Mouse (Mus musculus) thymus, adult 2 months (tissue): ENCODE results near the gene Pitpnm3. TPM values are rescaled to one million over a fixed set of nuclear protein-coding genes. Genes with fewer than 3 reads are reported as not detected.

Experiments
- DNase-seq: peaks from one replicate; pipeline ENCODE4 v3.0.0; 2021
- H3K27ac ChIP-seq: fragments of 200-500 bp; 2 replicates; pipeline ENCODE4 v1.5.1; 2012; ENCODE audit warnings: low read length, control low read depth; ENCODE audit not compliant: control insufficient read depth, insufficient read depth
- H3K27me3 ChIP-seq: fragments of 200-500 bp; 2 replicates; pipeline ENCODE4 v1.6.1; 2012; ENCODE audit warnings: mild to moderate bottlenecking, low read length, moderate library complexity, mixed read lengths; ENCODE audit not compliant: control insufficient read depth, insufficient read depth
- H3K36me3 ChIP-seq: fragments of 200-500 bp; 2 replicates; pipeline ENCODE4 v1.6.1; 2012; ENCODE audit warnings: mild to moderate bottlenecking, low read length, moderate library complexity; ENCODE audit not compliant: control insufficient read depth, insufficient read depth
- H3K4me1 ChIP-seq: fragments of 200-500 bp; replicated peaks from 2 replicates; pipeline ENCODE4 v1.6.1; 2012; ENCODE audit warnings: low read length; ENCODE audit not compliant: control insufficient read depth, insufficient read depth
- H3K4me3 ChIP-seq: fragments of 200-500 bp; 2 replicates; pipeline ENCODE4 v1.5.1; 2012; ENCODE audit warnings: mild to moderate bottlenecking, low read length, control low read depth, moderate library complexity; ENCODE audit not compliant: control insufficient read depth, insufficient read depth
- CTCF ChIP-seq: fragments of 200-500 bp; IDR thresholded peaks from 2 replicates; pipeline ENCODE4 v1.5.1; 2012; ENCODE audit warnings: mild to moderate bottlenecking, control low read depth, low read length, moderate library complexity, borderline replicate concordance; ENCODE audit not compliant: control insufficient read depth, poor library complexity, insufficient read depth; ENCODE audit errors: extremely low read depth
- POLR2A ChIP-seq: fragments of 200-500 bp; IDR thresholded peaks from 2 replicates; pipeline ENCODE4 v1.6.1; 2012; ENCODE audit warnings: mild to moderate bottlenecking, low read length, control low read depth, moderate library complexity; ENCODE audit not compliant: control insufficient read depth, poor library complexity, insufficient read depth; ENCODE audit errors: extremely low read depth
- WGBS: fragments of 180-500 bp; shearing (Covaris S2); methylation state at CpG from one replicate; pipeline ENCODE4 v1.1.7; 2018; 5-methylcytosine and 5-hydroxymethylcytosine counted together
- polyA plus RNA-seq: library from polyadenylated mRNA; depleted of rRNA; stranded (reverse); fragments of >200 nt; gene quantifications from 2 replicates; pipeline ENCODE4 v1.2.3, GENCODE M21; 2012

The Pitpnm3 gene
- polyA plus RNA-seq, 1 experiment, result 1.1 TPM

- H3K4me1 ChIP-seq, result no peaks in the 10 kb centered on the region
- no peak for TF ChIP-seq CTCF
- TF ChIP-seq POLR2A, result no peak
- WGBS, result 51% methylated on average over 10 of the region's 10 CpGs
- no peaks in the 10 kb centered on the region for H3K27me3 ChIP-seq
- no peaks in the 10 kb centered on the region for H3K36me3 ChIP-seq
- no peak overlapping the region for H3K27ac ChIP-seq
- H3K4me3 ChIP-seq, result no peak overlapping the region
- no peak for DNase-seq
Measured at GRCm38 (mm10) chr11:72142889-72143288, 7.3 kb upstream of the Pitpnm3 start.

GRCm38 (mm10) chr11:72140198-72140597, 4.6 kb upstream of the Pitpnm3 start:
- H3K4me1 ChIP-seq, result no peaks in the 10 kb centered on the region
- TF ChIP-seq CTCF, result no peak
- TF ChIP-seq POLR2A, result no peak
- no peak overlapping the region for H3K4me3 ChIP-seq
- DNase-seq, result no peak
- peaks cover under 1% of the 10 kb centered on the region; the same call in 1 of the 2 replicates for H3K27me3 ChIP-seq
- no peak overlapping the region for H3K27ac ChIP-seq
- no peaks in the 10 kb centered on the region for H3K36me3 ChIP-seq
- 77% methylated on average over 6 of the region's 6 CpGs for WGBS

GRCm38 (mm10) chr11:72136231-72136982, 829 bp upstream of the Pitpnm3 start:
- TF ChIP-seq CTCF (no peak), POLR2A (no peak)
- Histone ChIP-seq H3K4me3 (no peak overlapping the region), H3K4me1 (no peaks in the 10 kb centered on the region), H3K36me3 (no peaks in the 10 kb centered on the region), H3K27ac (no peak overlapping the region), H3K27me3 (peaks cover 4% of the 10 kb centered on the region; the same call in 1 of the 2 replicates)
- WGBS, result 49% methylated on average over 11 of the region's 11 CpGs
- DNase-seq, result no peak

- no peak for DNase-seq
- 24% methylated on average over 24 of the region's 24 CpGs for WGBS
- H3K27me3 ChIP-seq, result peaks cover 4% of the 10 kb centered on the region; the same call in 1 of the 2 replicates
- TF ChIP-seq CTCF (no peak), POLR2A (no peak)
- H3K36me3 ChIP-seq, result no peaks in the 10 kb centered on the region
- no peaks in the 10 kb centered on the region for H3K4me1 ChIP-seq
- no peak overlapping the region for H3K27ac ChIP-seq
- H3K4me3 ChIP-seq, result no peak overlapping the region
Measured at GRCm38 (mm10) chr11:72134536-72135382, 819 bp downstream of the Pitpnm3 start.

GRCm38 (mm10) chr11:72133075-72133474, 2.5 kb downstream of the Pitpnm3 start:
- 76% methylated on average over 10 of the region's 10 CpGs for WGBS
- no peak for DNase-seq
- H3K4me3 ChIP-seq, result no peak overlapping the region
- H3K27ac ChIP-seq, result no peak overlapping the region
- no peaks in the 10 kb centered on the region for H3K4me1 ChIP-seq
- TF ChIP-seq POLR2A, result no peak
- TF ChIP-seq CTCF, result no peak
- peaks cover 4% of the 10 kb centered on the region; the same call in 1 of the 2 replicates for H3K27me3 ChIP-seq
- H3K36me3 ChIP-seq, result no peaks in the 10 kb centered on the region

- 30% methylated on average over 3 of the region's 3 CpGs for WGBS
- Histone ChIP-seq H3K4me1 (no peaks in the 10 kb centered on the region), H3K27me3 (peaks cover 4% of the 10 kb centered on the region; the same call in 1 of the 2 replicates), H3K36me3 (no peaks in the 10 kb centered on the region), H3K4me3 (no peak overlapping the region), H3K27ac (no peak overlapping the region)
- DNase-seq, result no peak
- TF ChIP-seq POLR2A, result no peak
- no peak for TF ChIP-seq CTCF
Measured at GRCm38 (mm10) chr11:72132266-72132665, 3.3 kb downstream of the Pitpnm3 start.
